Mouse (Mus musculus) liver, embryonic 18 days (tissue): ENCODE results near the gene Mme. TPM values are rescaled to one million over a fixed set of nuclear protein-coding genes. Genes with fewer than 3 reads are reported as not detected.

ENCODE experiments used
- polyA plus RNA-seq: library from polyadenylated mRNA; depleted of rRNA; stranded (reverse); fragments of >200 nt; gene quantifications from 2 replicates; pipeline ENCODE4 v1.2.3, GENCODE M21; 2012; rRNA removed

The Mme gene
- 0.02 and 0.07 TPM in 2 replicates for polyA plus RNA-seq

GRCm38 (mm10) chr3:63241099-63241587 is at the start of gene Mme:
TSS of gene Mme (plus strand) at chr3:63241537.

Other genes starting within 250 kb of the Mme start
- not detected in 2 replicates for gene Gm34302, start 242.3 kb downstream of the Mme start, polyA plus RNA-seq